Mouse (Mus musculus): ENCODE results near the gene 4930470P17Rik. TPM values are rescaled to one million over a fixed set of nuclear protein-coding genes. Genes with fewer than 3 reads are reported as not detected.

The 4930470P17Rik gene
- total and polyA plus RNA-seq, 2 experiments from 2014 or later, result not detected

DNA sequence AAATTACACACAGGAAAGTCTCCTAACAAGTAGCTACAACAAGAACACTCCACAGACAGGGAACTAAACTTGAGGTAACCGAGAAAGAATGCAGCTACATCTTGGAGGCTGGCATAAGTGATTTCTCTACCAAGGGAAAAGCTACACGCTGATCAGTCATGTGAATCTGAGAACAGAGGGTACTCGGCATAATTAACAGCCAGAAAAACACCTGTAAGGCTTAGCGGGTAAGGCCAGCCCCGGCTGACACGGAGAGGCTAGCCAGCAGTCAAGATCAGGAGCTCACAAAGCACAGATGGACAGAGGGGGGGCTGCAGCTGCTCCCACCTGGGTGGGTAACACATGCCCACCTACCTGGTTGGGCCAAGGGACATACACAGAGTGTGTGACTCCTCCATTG is 9.7 kb downstream of the 4930470P17Rik start:
- no peak for TF ChIP-seq CTCF (IDR thresholded peaks at IDR 0.05)

GRCm38 (mm10) chr2:170588369-170588900 is 13.4 kb downstream of the 4930470P17Rik start:
- H3K9me3 ChIP-seq (ENCODE audit: low read length), result no peaks in the 10 kb centered on the region
- H3K9ac ChIP-seq (replicated peaks; ENCODE audit: low read length, poor library complexity, severe bottlenecking), result no peak overlapping the region
- H3K4me2 ChIP-seq (ENCODE audit: low read depth, low read length, poor library complexity, severe bottlenecking), result no peak overlapping the region
- no peak for TF ChIP-seq CTCF (IDR thresholded peaks at IDR 0.05)
- no peak overlapping the region for H3K27ac ChIP-seq (ENCODE audit: low read depth, low read length)
- DNase-seq (ENCODE audit: low spot score) (no peak), ATAC-seq (ENCODE audit: low FRiP score) (no peak)
- 68% methylated on average over 9 of the region's 9 CpGs for WGBS
- no peaks in the 10 kb centered on the region for H3K27me3 ChIP-seq (ENCODE audit: insufficient read depth, low read length)
- H3K4me1 ChIP-seq (ENCODE audit: insufficient read depth, low read length), result no peaks in the 10 kb centered on the region
- no peak overlapping the region for H3K4me3 ChIP-seq (ENCODE audit: low read depth, low read length)
- no peaks in the 10 kb centered on the region for H3K36me3 ChIP-seq (ENCODE audit: insufficient read depth, low read length)

More for the DNA sequence above, 9.7 kb downstream of the 4930470P17Rik start:
- no peak overlapping the region for H3K27ac ChIP-seq (ENCODE audit: low read depth, low read length)
- 80% methylated on average over 6 of the region's 6 CpGs for WGBS
- H3K9ac ChIP-seq (replicated peaks; ENCODE audit: low read length, poor library complexity, severe bottlenecking), result no peak overlapping the region
- no peak overlapping the region for H3K4me2 ChIP-seq (ENCODE audit: low read depth, low read length, poor library complexity, severe bottlenecking)
- no peaks in the 10 kb centered on the region for H3K27me3 ChIP-seq (ENCODE audit: insufficient read depth, low read length)
- no peaks in the 10 kb centered on the region for H3K9me3 ChIP-seq (ENCODE audit: low read length)
- no peaks in the 10 kb centered on the region for H3K36me3 ChIP-seq (ENCODE audit: insufficient read depth, low read length)
- no peak overlapping the region for H3K4me3 ChIP-seq (ENCODE audit: low read depth, low read length)
- DNase-seq (ENCODE audit: low spot score) (no peak), ATAC-seq (ENCODE audit: low FRiP score) (no peak)
- H3K4me1 ChIP-seq (ENCODE audit: insufficient read depth, low read length), result no peaks in the 10 kb centered on the region

- Histone ChIP-seq H3K4me3 (ENCODE audit: low read depth, low read length) (no peak overlapping the region), H3K36me3 (ENCODE audit: insufficient read depth, low read length) (no peaks in the 10 kb centered on the region), H3K4me1 (ENCODE audit: insufficient read depth, low read length) (no peaks in the 10 kb centered on the region), H3K9ac (replicated peaks; ENCODE audit: low read length, poor library complexity, severe bottlenecking) (no peak overlapping the region), H3K4me2 (ENCODE audit: low read depth, low read length, poor library complexity, severe bottlenecking) (no peak overlapping the region), H3K9me3 (ENCODE audit: low read length) (no peaks in the 10 kb centered on the region), H3K27me3 (ENCODE audit: insufficient read depth, low read length) (no peaks in the 10 kb centered on the region), H3K27ac (ENCODE audit: low read depth, low read length) (no peak overlapping the region)
- ATAC-seq (ENCODE audit: low FRiP score), result no peak
- no peak for TF ChIP-seq CTCF (IDR thresholded peaks at IDR 0.05)
- DNase-seq (ENCODE audit: low spot score), result no peak
- WGBS, result 96% methylated on average over 13 of the region's 13 CpGs
Observed at GRCm38 (mm10) chr2:170584678-170585077, 17.1 kb downstream of the 4930470P17Rik start.

DNA sequence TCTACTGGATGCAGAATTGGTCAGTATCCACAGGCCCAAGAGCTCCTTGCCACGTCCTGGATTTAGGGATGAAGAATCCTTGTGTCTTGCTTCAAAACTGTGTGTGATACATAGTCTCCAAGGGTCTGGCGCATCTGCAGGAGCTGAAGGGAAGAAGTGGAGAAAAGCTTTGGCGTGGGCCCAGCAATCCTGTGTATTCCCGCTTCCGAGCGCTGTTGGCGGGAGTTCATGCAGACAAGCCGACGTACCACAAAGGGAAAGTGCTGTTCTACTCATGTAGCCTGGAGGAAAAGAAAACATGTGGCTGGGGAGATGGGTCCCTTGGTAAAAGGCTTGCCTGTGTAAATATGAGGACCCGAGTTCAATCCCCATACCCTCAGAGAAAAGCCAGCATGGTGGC is 22.3 kb downstream of the 4930470P17Rik start:
- Histone ChIP-seq H3K36me3 (ENCODE audit: insufficient read depth, low read length) (no peaks in the 10 kb centered on the region), H3K27ac (ENCODE audit: low read depth, low read length) (no peak overlapping the region), H3K27me3 (ENCODE audit: insufficient read depth, low read length) (no peaks in the 10 kb centered on the region), H3K4me2 (ENCODE audit: low read depth, low read length, poor library complexity, severe bottlenecking) (no peak overlapping the region), H3K4me1 (ENCODE audit: insufficient read depth, low read length) (no peaks in the 10 kb centered on the region), H3K9me3 (ENCODE audit: low read length) (no peaks in the 10 kb centered on the region), H3K9ac (replicated peaks; ENCODE audit: low read length, poor library complexity, severe bottlenecking) (no peak overlapping the region), H3K4me3 (ENCODE audit: low read depth, low read length) (no peak overlapping the region)
- ATAC-seq (ENCODE audit: low FRiP score) (no peak), DNase-seq (ENCODE audit: low spot score) (peak; percentile 33)
- TF ChIP-seq CTCF (IDR thresholded peaks at IDR 0.05), result no peak
- WGBS, result 82% methylated on average over 10 of the region's 10 CpGs

GRCm38 (mm10) chr2:170578588-170578987 is 23.2 kb downstream of the 4930470P17Rik start:
- DNase-seq (ENCODE audit: low spot score), result no peak
- H3K27me3 ChIP-seq (ENCODE audit: insufficient read depth, low read length), result no peaks in the 10 kb centered on the region
- TF ChIP-seq CTCF (IDR thresholded peaks at IDR 0.05), result no peak
- H3K9ac ChIP-seq (replicated peaks; ENCODE audit: low read length, poor library complexity, severe bottlenecking), result no peak overlapping the region
- WGBS, result 85% methylated on average over 5 of the region's 5 CpGs
- H3K4me1 ChIP-seq (ENCODE audit: insufficient read depth, low read length), result no peaks in the 10 kb centered on the region
- H3K27ac ChIP-seq (ENCODE audit: low read depth, low read length), result no peak overlapping the region
- no peaks in the 10 kb centered on the region for H3K36me3 ChIP-seq (ENCODE audit: insufficient read depth, low read length)
- no peaks in the 10 kb centered on the region for H3K9me3 ChIP-seq (ENCODE audit: low read length)
- ATAC-seq (ENCODE audit: low FRiP score), result no peak
- H3K4me3 ChIP-seq (ENCODE audit: low read depth, low read length), result no peak overlapping the region
- no peak overlapping the region for H3K4me2 ChIP-seq (ENCODE audit: low read depth, low read length, poor library complexity, severe bottlenecking)

DNA sequence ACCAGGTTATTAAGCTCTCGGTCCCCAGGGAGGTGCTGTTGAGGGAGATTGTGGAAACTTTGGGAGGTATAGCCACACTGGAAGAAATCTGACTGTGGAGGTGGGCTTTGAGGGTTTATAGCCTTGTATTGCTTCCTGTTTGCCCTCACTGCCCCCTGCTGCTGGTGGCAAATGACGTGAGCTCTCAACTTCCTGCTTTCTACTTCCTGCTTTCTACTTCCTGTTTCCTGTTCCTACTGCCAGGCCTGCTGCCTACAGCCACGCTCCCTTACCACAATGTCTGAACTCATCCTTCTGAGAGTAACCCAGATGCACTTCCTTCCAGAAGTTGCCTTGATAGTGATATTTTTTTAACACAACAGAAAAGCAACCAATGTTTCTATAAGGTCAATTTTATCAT is 24.3 kb downstream of the 4930470P17Rik start:
- H3K27ac ChIP-seq (ENCODE audit: low read depth, low read length), result no peak overlapping the region
- no peak overlapping the region for H3K4me2 ChIP-seq (ENCODE audit: low read depth, low read length, poor library complexity, severe bottlenecking)

More for the DNA sequence above, 24.3 kb downstream of the 4930470P17Rik start:
- no peak overlapping the region for H3K4me3 ChIP-seq (ENCODE audit: low read depth, low read length)
- DNase-seq (ENCODE audit: low spot score) (no peak), ATAC-seq (ENCODE audit: low FRiP score) (no peak)
- WGBS, result 91% methylated on average over 3 of the region's 3 CpGs
- no peak overlapping the region for H3K9ac ChIP-seq (replicated peaks; ENCODE audit: low read length, poor library complexity, severe bottlenecking)
- H3K27me3 ChIP-seq (ENCODE audit: insufficient read depth, low read length), result no peaks in the 10 kb centered on the region
- H3K36me3 ChIP-seq (ENCODE audit: insufficient read depth, low read length), result no peaks in the 10 kb centered on the region
- TF ChIP-seq CTCF (IDR thresholded peaks at IDR 0.05), result no peak
- H3K4me1 ChIP-seq (ENCODE audit: insufficient read depth, low read length), result no peaks in the 10 kb centered on the region
- H3K9me3 ChIP-seq (ENCODE audit: low read length), result no peaks in the 10 kb centered on the region
